Mouse (Mus musculus): ENCODE measurements around the gene Bex4. TPM values are rescaled to one million over a fixed set of nuclear protein-coding genes. Genes with fewer than 3 reads are reported as not detected.
"Not testable (repeated sequence)": the region's sequence is repeated elsewhere in the genome, so short reads cannot be mapped to it uniquely, and the experiment has no call there.

Gene Bex4
- polyA plus RNA-seq, 1 experiment from 2014 or later: 123 TPM

DNA sequence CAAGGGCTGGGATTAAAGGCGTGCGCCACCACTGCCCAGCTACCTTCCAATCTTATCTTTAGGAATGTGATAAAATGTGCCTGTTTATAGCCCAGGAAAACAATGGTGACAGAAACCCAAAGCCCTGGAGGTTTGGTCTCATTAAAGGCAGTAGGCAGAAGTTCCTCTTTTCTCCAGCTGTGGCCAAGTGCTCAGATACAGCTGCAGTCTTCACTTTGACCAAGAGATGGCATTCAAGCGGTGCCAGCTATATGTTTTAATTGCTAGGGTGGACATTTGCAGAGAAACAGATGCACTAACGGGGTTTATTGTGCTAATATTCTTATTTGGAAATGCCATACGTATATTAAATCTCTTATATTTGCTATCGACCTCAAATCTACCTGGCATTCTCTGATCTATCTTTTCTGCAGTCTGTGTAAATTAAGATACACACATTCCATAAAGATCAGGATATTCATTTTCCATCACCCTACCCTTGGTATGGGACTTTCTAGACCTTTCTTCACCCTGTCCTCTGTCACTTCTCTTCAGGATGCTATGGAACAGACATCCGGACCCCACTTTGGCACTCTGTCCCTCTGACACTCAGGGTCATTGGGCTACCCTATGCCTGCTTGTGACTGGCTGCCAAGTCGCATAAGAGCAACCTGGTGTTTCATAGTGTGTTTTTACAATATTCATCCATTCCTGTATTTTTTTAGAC is 11.6 kb upstream of the Bex4 start:
- Histone ChIP-seq H3K27me3 (replicated peaks; ENCODE audit: control insufficient read depth, insufficient read depth, low read length) (no peaks in the 10 kb centered on the region), H3K27ac (ENCODE audit: low read depth, low read length) (no peak overlapping the region), H3K4me2 (ENCODE audit: low read length) (no peak overlapping the region), H3K4me1 (ENCODE audit: control insufficient read depth, insufficient read depth, low read length) (no peaks in the 10 kb centered on the region), H3K36me3 (ENCODE audit: control insufficient read depth, insufficient read depth, low read length) (no peaks in the 10 kb centered on the region), H3K4me3 (ENCODE audit: low read depth, low read length) (no peak overlapping the region), H3K9me3 (replicated peaks; ENCODE audit: control insufficient read depth, low read length) (no peaks in the 10 kb centered on the region), H3K9ac (ENCODE audit: low read length) (no peak overlapping the region)
- ATAC-seq (no peak), DNase-seq (ENCODE audit: low spot score) (no peak)
- WGBS: 68% methylated on average over 8 of the region's 8 CpGs

DNA sequence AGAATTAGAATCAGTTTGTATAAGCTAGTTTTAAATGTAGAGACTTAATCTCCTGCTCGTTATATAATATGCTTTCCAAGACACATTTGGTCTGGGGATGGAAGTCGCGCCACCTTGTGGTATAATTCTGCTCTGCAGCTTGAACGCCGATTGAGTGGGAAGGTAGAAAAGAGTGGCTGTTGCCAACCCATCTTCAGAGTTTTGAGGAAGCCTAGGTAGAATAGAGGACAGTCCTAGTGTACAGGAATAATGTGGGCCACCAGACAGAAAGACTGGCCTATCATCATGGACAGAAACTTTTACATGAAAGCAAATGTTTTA is 11.1 kb upstream of the Bex4 start:
- Histone ChIP-seq H3K4me3 (ENCODE audit: low read depth, low read length) (no peak overlapping the region), H3K36me3 (ENCODE audit: control insufficient read depth, insufficient read depth, low read length) (no peaks in the 10 kb centered on the region), H3K9me3 (replicated peaks; ENCODE audit: control insufficient read depth, low read length) (no peaks in the 10 kb centered on the region), H3K27me3 (replicated peaks; ENCODE audit: control insufficient read depth, insufficient read depth, low read length) (no peaks in the 10 kb centered on the region), H3K4me1 (ENCODE audit: control insufficient read depth, insufficient read depth, low read length) (no peaks in the 10 kb centered on the region), H3K27ac (ENCODE audit: low read depth, low read length) (no peak overlapping the region), H3K4me2 (ENCODE audit: low read length) (no peak overlapping the region), H3K9ac (ENCODE audit: low read length) (no peak overlapping the region)
- DNase-seq (ENCODE audit: low spot score): peak; percentile 59
- WGBS: 26% methylated on average over 5 of the region's 5 CpGs
- ATAC-seq: no peak

DNA sequence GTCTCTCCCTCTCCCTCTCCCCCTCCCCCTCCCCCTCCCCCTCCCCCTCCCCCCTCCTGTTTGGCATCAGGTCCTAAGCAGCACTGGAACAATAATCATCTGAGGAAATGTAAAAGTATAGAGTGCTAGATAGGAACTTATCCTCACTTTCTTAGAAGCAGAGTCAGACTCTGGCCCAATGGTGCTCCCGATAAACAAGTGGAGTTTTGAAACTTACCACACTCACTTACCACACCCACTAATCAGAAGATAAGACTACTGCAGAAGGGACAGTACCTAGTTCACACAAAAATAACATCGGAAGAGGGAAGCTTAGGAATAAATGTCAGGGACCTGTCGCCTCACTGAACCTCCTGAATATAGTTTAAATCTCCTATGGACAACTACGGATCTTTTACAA is 3.2 kb upstream of the Bex4 start:
- Histone ChIP-seq H3K36me3 (ENCODE audit: control insufficient read depth, insufficient read depth, low read length) (no peaks in the 10 kb centered on the region), H3K27me3 (replicated peaks; ENCODE audit: control insufficient read depth, insufficient read depth, low read length) (no peaks in the 10 kb centered on the region), H3K4me2 (ENCODE audit: low read length) (no peak overlapping the region), H3K27ac (ENCODE audit: low read depth, low read length) (no peak overlapping the region), H3K4me3 (ENCODE audit: low read depth, low read length) (no peak overlapping the region), H3K9me3 (replicated peaks; ENCODE audit: control insufficient read depth, low read length) (no peaks in the 10 kb centered on the region), H3K9ac (ENCODE audit: low read length) (no peak overlapping the region), H3K4me1 (ENCODE audit: control insufficient read depth, insufficient read depth, low read length) (no peaks in the 10 kb centered on the region)
- ATAC-seq (no peak), DNase-seq (ENCODE audit: low spot score) (no peak)
- 91% methylated on average over 4 of the region's 4 CpGs for WGBS

DNA sequence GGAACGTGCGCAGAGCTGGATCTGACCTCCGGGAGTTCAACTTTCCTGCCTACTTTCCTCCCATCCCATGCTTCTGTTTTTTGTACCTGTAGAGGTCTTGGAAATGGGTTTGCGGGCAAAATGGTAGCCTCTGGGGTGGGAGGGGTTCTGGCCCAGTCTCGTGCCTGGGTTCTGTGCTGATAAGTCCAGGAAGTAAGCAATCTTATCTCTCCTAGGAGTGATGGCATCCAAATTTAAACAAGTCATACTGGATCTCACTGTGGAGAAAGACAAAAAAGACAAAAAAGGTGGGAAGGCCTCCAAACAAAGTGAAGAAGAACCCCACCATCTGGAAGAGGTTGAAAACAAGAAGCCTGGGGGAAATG is 826 bp downstream of the Bex4 start:
- DNase-seq (ENCODE audit: low spot score); H3K27ac ChIP-seq (ENCODE audit: low read depth, low read length); H3K36me3 ChIP-seq (ENCODE audit: control insufficient read depth, insufficient read depth, low read length); H3K27me3 ChIP-seq (replicated peaks; ENCODE audit: control insufficient read depth, insufficient read depth, low read length); H3K4me1 ChIP-seq (ENCODE audit: control insufficient read depth, insufficient read depth, low read length); H3K9me3 ChIP-seq (replicated peaks; ENCODE audit: control insufficient read depth, low read length): not testable (repeated sequence)
- Histone ChIP-seq H3K4me3 (ENCODE audit: low read depth, low read length) (peak overlapping the region; percentile 31), H3K4me2 (ENCODE audit: low read length) (peak overlapping the region; percentile 48), H3K9ac (ENCODE audit: low read length) (peak overlapping the region; percentile 51)
- peak; percentile 10; the same call in 1 of the 2 replicates for ATAC-seq
- 38% methylated on average over 5 of the region's 5 CpGs for WGBS

DNA sequence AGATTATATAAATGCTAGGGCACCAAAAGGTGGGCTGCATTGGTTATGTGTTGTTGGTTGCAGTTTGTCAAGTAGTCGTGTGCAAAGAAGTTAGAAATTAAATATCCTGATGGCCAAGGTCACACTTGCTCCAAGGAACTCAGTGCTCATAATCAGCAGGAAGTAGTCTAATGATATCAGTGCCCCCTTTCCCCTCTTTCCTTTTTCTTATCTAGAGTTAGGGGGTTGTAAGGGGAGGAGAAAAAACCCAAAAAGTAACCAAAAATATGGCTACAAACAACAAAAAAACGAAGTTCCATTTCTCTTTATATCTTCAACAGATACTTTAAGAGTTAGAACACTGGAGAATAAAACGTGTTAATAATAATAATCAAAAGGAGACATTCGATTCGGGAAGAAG is 2.6 kb downstream of the Bex4 start:
- DNase-seq (ENCODE audit: low spot score) (no peak), ATAC-seq (no peak)
- Histone ChIP-seq H3K9ac (ENCODE audit: low read length) (no peak overlapping the region), H3K27me3 (replicated peaks; ENCODE audit: control insufficient read depth, insufficient read depth, low read length) (no peaks in the 10 kb centered on the region), H3K4me2 (ENCODE audit: low read length) (no peak overlapping the region), H3K9me3 (replicated peaks; ENCODE audit: control insufficient read depth, low read length) (no peaks in the 10 kb centered on the region), H3K27ac (ENCODE audit: low read depth, low read length) (no peak overlapping the region), H3K4me3 (ENCODE audit: low read depth, low read length) (no peak overlapping the region), H3K36me3 (ENCODE audit: control insufficient read depth, insufficient read depth, low read length) (no peaks in the 10 kb centered on the region), H3K4me1 (ENCODE audit: control insufficient read depth, insufficient read depth, low read length) (no peaks in the 10 kb centered on the region)
- 75% methylated on average over 5 of the region's 5 CpGs for WGBS

DNA sequence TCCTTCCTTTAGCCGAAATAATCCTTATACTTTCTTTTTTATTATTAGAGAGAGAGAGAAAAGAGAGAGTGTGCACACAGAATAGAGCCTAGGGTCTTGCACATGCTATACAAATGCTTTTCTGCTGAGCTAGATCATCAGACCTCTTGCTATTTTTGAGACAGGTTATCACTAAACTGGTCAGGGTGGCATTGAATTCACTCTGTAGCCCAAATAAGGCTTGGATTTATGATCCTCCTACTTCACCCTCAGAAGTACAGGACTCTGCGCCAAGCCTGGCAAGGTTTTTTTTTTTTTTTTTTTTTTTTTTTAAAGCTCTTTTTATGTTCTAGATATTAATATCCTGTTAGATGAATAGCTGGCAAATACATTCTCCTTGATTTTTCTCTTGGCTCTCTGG is 4.9 kb downstream of the Bex4 start:
- DNase-seq (ENCODE audit: low spot score): no peak
- no peak overlapping the region for H3K9ac ChIP-seq (ENCODE audit: low read length)
- H3K4me3 ChIP-seq (ENCODE audit: low read depth, low read length): no peak overlapping the region
- H3K4me2 ChIP-seq (ENCODE audit: low read length): no peak overlapping the region
- WGBS: 90% methylated on average over 2 of the region's 2 CpGs
- no peak for ATAC-seq
- H3K9me3 ChIP-seq (replicated peaks; ENCODE audit: control insufficient read depth, low read length): no peaks in the 10 kb centered on the region
- no peak overlapping the region for H3K27ac ChIP-seq (ENCODE audit: low read depth, low read length)
- no peaks in the 10 kb centered on the region for H3K36me3 ChIP-seq (ENCODE audit: control insufficient read depth, insufficient read depth, low read length)
- H3K27me3 ChIP-seq (replicated peaks; ENCODE audit: control insufficient read depth, insufficient read depth, low read length): no peaks in the 10 kb centered on the region
- H3K4me1 ChIP-seq (ENCODE audit: control insufficient read depth, insufficient read depth, low read length): no peaks in the 10 kb centered on the region

DNA sequence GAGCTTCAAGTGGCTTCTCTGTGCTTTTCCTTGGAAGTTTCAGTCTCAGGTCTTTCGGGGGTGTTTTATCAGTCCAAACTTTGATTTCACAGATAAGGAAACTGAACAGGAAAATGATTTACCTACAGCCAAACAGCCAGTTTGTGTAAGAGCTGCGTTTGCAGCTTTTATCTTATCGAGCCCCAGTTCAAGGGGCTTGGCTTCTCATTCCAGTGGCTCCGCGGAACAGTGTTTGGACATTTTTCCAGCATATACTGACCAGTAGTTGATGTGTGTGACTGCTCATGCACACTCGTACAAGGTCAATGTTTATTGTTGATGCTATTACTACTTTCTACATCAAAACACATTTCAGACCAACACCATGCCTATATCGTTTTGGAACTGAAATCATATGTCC is 5.4 kb downstream of the Bex4 start:
- 82% methylated on average over 7 of the region's 7 CpGs for WGBS
- Histone ChIP-seq H3K36me3 (ENCODE audit: control insufficient read depth, insufficient read depth, low read length) (no peaks in the 10 kb centered on the region), H3K4me1 (ENCODE audit: control insufficient read depth, insufficient read depth, low read length) (no peaks in the 10 kb centered on the region), H3K27me3 (replicated peaks; ENCODE audit: control insufficient read depth, insufficient read depth, low read length) (no peaks in the 10 kb centered on the region), H3K4me2 (ENCODE audit: low read length) (no peak overlapping the region), H3K4me3 (ENCODE audit: low read depth, low read length) (no peak overlapping the region), H3K27ac (ENCODE audit: low read depth, low read length) (no peak overlapping the region), H3K9ac (ENCODE audit: low read length) (no peak overlapping the region), H3K9me3 (replicated peaks; ENCODE audit: control insufficient read depth, low read length) (no peaks in the 10 kb centered on the region)
- no peak for ATAC-seq
- no peak for DNase-seq (ENCODE audit: low spot score)

DNA sequence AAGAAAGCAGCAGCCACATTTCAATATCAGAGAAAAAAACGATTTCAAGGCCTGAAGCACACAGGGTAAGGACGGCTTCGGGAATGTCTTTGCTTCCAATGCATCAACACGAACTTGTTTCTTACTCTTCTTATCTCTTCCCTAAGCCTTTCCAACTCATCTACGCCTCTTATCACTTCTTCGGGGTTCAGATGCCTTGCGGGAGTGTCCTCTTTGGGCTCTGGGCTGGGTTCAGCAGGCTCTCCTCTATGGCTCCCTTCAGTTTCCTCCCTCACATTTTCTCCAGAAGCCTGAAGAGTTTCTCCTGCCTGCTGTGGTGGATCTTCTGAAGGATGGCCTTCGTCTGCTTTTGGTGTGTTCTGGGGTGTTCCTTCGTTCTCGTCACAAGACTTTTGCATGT is 31.8 kb downstream of the Bex4 start:
- H3K27ac ChIP-seq (ENCODE audit: low read depth, low read length): 0 out of 2 replicates have a peak overlapping the region, but pooled peaks have one; percentile 5
- ATAC-seq: no peak
- no peak overlapping the region for H3K9ac ChIP-seq (ENCODE audit: low read length)
- H3K27me3 ChIP-seq (replicated peaks; ENCODE audit: control insufficient read depth, insufficient read depth, low read length): no peaks in the 10 kb centered on the region
- H3K9me3 ChIP-seq (replicated peaks; ENCODE audit: control insufficient read depth, low read length): no peaks in the 10 kb centered on the region
- DNase-seq (ENCODE audit: low spot score): no peak
- no peaks in the 10 kb centered on the region for H3K4me1 ChIP-seq (ENCODE audit: control insufficient read depth, insufficient read depth, low read length)
- H3K36me3 ChIP-seq (ENCODE audit: control insufficient read depth, insufficient read depth, low read length): no peaks in the 10 kb centered on the region
- 59% methylated on average over 10 of the region's 10 CpGs for WGBS
- peak overlapping the region; percentile 49 for H3K4me3 ChIP-seq (ENCODE audit: low read depth, low read length)
- peak overlapping the region; percentile 51 for H3K4me2 ChIP-seq (ENCODE audit: low read length)

DNA sequence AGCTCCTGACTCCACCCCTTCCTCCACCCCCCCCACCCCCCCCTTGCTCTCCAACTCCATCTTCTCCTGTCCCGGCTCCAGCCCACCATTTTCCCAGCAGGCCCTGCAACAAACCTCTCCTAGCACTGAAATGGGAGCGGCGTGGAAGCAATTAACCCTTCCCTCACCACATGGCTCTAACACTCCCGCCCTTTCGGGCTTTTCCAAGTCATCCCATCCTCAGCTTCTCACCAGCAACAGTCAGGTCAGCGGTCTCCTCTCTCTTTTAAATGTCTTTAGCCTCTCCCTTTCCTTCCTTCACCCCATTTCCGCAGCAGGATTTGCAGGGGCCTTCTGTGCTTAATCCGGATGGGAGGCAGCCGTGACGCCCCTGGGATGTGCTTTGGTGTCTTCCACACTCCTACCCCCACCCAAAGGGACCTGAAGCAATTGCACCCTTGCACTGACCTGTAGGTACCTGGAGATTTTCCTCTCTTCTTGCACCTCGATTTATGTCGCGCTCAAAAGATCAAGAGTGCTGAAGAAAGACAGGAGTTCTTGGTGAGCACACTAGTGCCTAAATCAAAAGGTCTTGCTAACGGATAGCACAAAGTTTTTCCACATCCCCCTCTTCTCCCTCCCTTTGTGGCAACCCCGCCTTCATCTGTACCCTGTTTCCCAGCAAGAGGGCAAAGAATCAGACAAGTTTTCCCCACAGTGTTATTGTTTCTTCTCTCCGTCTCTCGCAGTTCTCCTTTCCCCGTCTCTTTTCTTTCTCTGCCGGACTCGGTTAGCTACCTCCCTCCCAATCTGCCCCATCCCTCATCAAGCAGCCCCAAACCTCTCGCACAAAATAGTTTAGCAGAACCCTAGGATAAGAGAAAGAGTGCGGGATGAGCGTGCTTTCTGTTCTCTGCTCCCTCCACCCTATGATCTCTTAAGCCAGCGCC is 32.7 kb downstream of the Bex4 start:
- 28% methylated on average over 24 of the region's 24 CpGs for WGBS
- no peaks in the 10 kb centered on the region for H3K27me3 ChIP-seq (replicated peaks; ENCODE audit: control insufficient read depth, insufficient read depth, low read length)
- peak; percentile 66 for ATAC-seq

More for the DNA sequence above, 32.7 kb downstream of the Bex4 start:
- Histone ChIP-seq H3K9me3 (replicated peaks; ENCODE audit: control insufficient read depth, low read length) (no peaks in the 10 kb centered on the region), H3K4me2 (ENCODE audit: low read length) (peak overlapping the region; percentile 51), H3K36me3 (ENCODE audit: control insufficient read depth, insufficient read depth, low read length) (no peaks in the 10 kb centered on the region), H3K4me1 (ENCODE audit: control insufficient read depth, insufficient read depth, low read length) (no peaks in the 10 kb centered on the region), H3K4me3 (ENCODE audit: low read depth, low read length) (peak overlapping the region; percentile 49), H3K27ac (ENCODE audit: low read depth, low read length) (peak overlapping the region; percentile 80), H3K9ac (ENCODE audit: low read length) (peak overlapping the region; percentile 65)
- peak; percentile 80 for DNase-seq (ENCODE audit: low spot score)

Data from forebrain, embryonic 14.5 days (tissue).